Mouse (Mus musculus) CH12.LX (cell line): ENCODE measurements around the gene Ppm1b.

Experiments used
- CTCF ChIP-seq, 2 experiments: IDR thresholded peaks in 1 of 2; conservative IDR thresholded peaks in 1 of 2; 2 replicates each; pipeline ENCODE4 v1.5.1; 2011 to 2012; ENCODE audit warnings: low read depth in 2 of 2, low read length in 2 of 2, improper control_type of control experiment in 1 of 2, inconsistent platforms in 1 of 2, mild to moderate bottlenecking in 1 of 2, moderate library complexity in 1 of 2
- KAT2A ChIP-seq: IDR thresholded peaks from 2 replicates; pipeline ENCODE4 v1.6.1; 2012; ENCODE audit warnings: low read length, improper control_type of control experiment, inconsistent platforms; ENCODE audit not compliant: insufficient replicate concordance
- MAZ ChIP-seq: IDR thresholded peaks from 2 replicates; pipeline ENCODE4 v1.6.1; 2012; ENCODE audit warnings: low read depth, mild to moderate bottlenecking, inconsistent platforms, low read length, improper control_type of control experiment, moderate library complexity
- POLR2A ChIP-seq: IDR thresholded peaks from 2 replicates; pipeline ENCODE4 v1.6.1; 2011; ENCODE audit warnings: low read depth, mild to moderate bottlenecking, improper control_type of control experiment, low read length

DNA sequence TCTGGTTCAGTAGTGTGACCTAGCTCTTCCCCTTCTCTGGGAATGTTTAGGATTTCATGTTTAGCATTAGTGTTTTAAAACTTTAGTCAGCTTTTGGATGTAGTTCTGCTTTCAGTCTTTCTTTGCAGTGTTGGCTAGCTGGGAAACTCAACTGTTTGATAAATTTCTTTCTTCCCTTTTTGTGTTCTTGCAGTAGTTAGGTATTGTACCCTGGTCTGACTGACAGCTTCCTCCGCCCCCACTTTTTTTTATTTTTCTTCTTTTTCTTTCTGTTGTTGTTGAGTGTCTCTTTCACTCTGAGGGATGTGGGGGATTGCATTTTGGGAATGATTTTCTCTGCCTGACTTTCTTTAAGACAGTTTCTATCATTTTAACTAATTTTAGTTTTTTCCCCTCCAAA, 25.2 kb downstream of the Ppm1b start:
- TF ChIP-seq CTCF (conservative IDR thresholded peaks at IDR 0.05 in 1 of 2, IDR thresholded peaks at IDR 0.05 in 1 of 2; ENCODE audit: low read depth in 2 of 2, low read length in 2 of 2) = no peak
- TF ChIP-seq KAT2A = no peak
- no peak for TF ChIP-seq MAZ
- TF ChIP-seq POLR2A = no peak
